Mouse (Mus musculus) thymus, postnatal 0 days (tissue): ENCODE results near the gene Prr14l. TPM values are rescaled to one million over a fixed set of nuclear protein-coding genes. Genes with fewer than 3 reads are reported as not detected.

Experiments used
- polyA plus RNA-seq: library from polyadenylated mRNA; unstranded; fragments of >200 nt; fragmentation: Nextera tagmentation; extraction: Ambion mirVana; gene quantifications from 2 replicates; pipeline ENCODE4 v1.2.1, GENCODE M21; 2015

Gene Prr14l
- polyA plus RNA-seq, 1 experiment from 2014 or later: 22.1 TPM

Other genes starting within 250 kb of the Prr14l start
- gene Yes1, start 243.1 kb downstream of the Prr14l start, polyA plus RNA-seq: 6.0 and 6.5 TPM in 2 replicates
- gene Pisd, start 68.6 kb downstream of the Prr14l start, polyA plus RNA-seq: 48.3 and 50.3 TPM in 2 replicates
- gene Gm20671, start 27.1 kb downstream of the Prr14l start, polyA plus RNA-seq: not detected in 2 replicates
- 13.8 and 15.3 TPM in 2 replicates for gene Depdc5, start 9.4 kb upstream of the Prr14l start, polyA plus RNA-seq
- gene Ywhah, start 164.6 kb upstream of the Prr14l start, polyA plus RNA-seq: 361 and 380 TPM in 2 replicates
- 0.12 and 0.38 TPM in 2 replicates for gene Slc5a1, start 250.0 kb upstream of the Prr14l start, polyA plus RNA-seq